Mouse (Mus musculus): ENCODE results near the gene Olfr49.

DNA sequence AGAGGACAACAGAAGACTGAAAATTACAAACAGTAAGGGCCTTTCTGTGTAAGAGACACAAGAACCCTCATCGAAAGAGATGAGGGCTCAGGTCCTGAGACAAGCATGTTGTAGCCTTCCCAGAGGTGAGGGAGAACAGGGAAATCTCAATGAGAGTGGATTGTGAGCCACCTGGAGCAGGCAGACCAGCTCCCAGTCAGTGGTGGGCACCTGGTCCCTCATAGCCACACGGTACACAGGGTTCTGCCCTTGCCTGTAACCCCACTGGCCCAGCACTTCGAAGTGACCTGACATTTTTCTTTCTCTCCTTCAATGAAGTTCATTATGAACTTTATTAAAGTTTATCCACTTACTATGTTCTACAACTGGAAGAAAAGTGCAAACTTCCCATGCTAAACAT is 12.0 kb downstream of the Olfr49 start:
- TF ChIP-seq POLR2A (IDR thresholded peaks at IDR 0.05; ENCODE audit: extremely low read depth, insufficient read depth, low read length) (no peak), CTCF (IDR thresholded peaks at IDR 0.05; ENCODE audit: extremely low read depth, insufficient read depth, low read length) (no peak)
